Mouse (Mus musculus): Measurements from ENCODE around the gene Palm. TPM values are rescaled to one million over a fixed set of nuclear protein-coding genes. Genes with fewer than 3 reads are reported as not detected.

Gene Palm
- total RNA-seq, 2 experiments from 2014 or later, result 11.1 to 22.9 TPM

DNA sequence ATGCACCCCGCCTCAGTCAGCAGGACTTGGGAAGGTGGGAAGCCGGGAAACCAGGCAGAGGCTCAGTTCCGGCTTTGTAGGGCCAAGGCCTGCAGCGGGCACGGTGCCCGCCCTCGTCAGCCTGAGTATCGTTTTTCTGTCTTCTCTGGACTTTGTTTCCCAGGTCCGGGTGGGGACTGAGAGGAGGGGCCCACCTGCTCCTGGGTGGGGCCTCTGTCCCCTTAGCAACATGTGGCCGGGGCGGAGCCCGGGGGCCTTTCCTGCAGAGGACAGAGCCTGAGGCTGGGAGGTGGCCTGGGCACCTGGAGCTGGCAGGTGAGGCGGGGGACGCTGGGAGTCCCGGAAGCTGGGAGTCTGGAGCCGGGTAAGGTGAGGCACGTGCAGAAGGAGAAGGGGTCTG lies 29.0 kb downstream of the Palm start:
- DNase-seq (ENCODE audit: low spot score), result no peak

DNA sequence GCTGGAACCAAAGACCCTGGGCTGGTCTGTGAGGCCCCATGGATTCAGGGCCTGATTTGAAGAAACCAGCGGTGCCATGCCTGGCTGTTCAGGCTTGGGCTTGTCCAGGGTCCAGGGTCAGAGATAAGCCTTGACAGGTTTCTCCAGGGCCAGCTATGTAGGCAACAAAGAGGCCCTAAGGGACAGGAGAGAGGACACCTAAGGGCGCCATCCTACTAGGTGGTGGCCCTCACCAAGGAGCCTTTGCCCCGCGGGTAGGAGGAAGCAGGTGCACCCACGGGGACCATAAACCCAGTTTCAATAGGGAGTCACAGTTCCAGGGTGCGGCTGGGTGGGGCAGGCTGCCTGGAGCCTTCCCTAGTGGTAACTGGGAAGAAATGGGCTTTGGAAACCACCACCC lies 29.6 kb downstream of the Palm start:
- DNase-seq (ENCODE audit: low spot score), result no peak

DNA sequence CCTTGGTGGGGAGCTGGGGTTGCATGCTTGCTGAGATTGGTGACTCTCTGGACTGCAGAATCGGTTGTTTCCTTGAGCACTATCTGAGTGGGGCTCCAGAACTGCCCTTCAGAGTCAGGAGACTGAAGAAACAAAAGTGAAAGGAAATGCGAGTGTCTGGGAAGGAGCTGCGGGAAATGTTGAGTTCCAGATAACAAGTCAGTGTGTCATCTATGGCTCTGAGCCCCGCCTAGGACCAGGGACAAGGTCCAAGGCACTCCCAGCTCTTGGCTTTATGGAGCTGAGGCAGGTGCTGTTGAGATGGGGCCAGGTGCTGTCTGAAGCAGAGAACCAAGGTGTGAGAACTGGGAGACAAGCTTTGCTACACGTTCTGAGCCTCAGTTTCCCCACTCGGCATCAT lies 31.0 kb downstream of the Palm start:
- peak; percentile 23 for DNase-seq (ENCODE audit: low spot score)

DNA sequence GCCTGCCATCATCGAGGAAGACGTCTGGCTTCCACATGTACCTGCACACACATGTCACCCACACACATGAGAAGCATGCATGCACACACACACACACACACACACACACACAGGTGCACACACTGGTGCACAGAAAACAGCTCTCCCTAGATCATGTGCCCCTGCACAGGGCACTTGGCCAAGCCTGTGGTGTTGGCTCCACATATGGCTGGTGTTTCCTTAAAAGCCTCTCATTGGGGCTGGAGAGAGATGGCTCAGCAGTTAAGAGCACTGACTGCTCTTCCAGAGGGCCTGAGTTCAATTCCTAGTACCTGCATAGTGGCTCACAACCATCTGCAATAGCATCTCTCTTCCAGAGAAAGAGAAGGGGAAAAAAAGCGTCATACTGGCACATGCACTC lies 38.2 kb downstream of the Palm start:
- DNase-seq (ENCODE audit: low spot score), result no peak

- no peak for DNase-seq (ENCODE audit: low spot score)
These were observed 38.8 kb downstream of the Palm start for GRCm38 (mm10) chr10:79832026-79832785.

DNA sequence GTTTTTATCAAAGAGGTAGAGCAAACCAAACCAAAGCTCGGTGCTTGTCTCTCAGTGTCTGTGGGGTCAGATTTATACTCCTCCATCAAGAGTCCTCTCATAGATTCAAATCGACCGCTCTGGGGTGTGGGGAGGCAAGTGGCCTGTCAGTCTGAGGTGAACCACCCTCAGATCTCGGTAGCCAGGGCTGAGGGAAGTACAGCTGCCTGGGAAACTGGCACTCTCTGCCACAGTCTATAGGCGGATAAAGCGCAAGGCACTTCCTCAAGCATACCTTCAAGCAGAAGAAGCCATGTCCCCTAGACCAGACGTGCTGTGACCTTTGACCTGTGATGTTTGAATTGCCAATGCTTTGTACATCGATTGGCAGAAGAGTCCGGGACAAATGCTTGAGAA lies 39.4 kb downstream of the Palm start:
- no peak for DNase-seq (ENCODE audit: low spot score)

DNA sequence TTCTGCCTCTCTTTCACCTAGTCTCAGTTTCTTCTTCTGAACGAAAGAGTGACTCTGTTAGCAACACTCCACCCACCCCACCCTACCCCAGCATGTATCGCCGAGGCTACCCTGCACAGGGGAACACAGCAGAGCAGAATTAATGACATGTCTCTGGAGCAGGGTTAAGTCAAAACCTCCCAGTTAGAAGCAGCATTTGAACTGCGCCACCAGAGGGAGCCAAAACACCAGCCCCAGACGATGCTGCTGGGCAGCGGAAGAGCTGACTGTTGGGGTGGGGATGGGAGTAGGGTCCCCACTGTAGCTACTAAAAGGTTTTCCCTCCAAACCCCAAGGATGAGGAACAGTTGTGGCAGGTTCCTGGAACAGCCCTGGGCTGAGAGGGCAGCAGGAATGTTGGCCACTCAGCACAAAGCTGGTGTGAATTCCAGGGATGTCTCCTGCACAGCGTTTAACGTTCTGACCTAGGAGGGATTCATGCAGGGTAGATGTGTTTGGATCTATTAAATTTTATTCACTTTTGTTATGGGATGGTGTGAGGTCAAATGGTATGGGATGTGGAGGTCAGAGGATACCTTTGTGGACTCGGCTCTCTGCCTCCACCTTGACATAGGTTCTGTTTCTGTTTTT lies 41.5 kb downstream of the Palm start:
- peak; percentile 68 for DNase-seq (ENCODE audit: low spot score)

GRCm38 (mm10) chr10:79836918-79837317 lies 43.5 kb downstream of the Palm start:
- DNase-seq (ENCODE audit: low spot score), result no peak

DNA sequence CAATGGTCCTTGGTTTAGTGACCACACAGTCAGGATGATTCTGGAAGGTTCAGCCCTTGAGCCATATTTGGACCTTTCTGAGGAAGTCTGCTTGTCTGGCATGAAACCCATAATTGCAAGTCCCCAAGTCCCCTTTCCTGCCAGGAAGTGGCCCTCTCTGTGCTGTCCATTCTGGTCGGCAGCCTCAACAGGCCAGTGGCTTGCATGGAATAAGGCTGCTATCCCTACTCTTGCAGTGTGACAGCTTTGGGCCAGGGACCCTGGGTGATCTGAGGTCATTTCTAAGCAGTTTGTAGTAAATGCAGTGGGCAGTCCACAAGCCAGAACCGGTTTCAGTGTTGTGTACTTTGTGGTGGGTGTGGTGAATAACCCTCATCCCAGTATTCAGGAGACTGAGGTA lies 44.8 kb downstream of the Palm start:
- no peak for DNase-seq (ENCODE audit: low spot score)

DNA sequence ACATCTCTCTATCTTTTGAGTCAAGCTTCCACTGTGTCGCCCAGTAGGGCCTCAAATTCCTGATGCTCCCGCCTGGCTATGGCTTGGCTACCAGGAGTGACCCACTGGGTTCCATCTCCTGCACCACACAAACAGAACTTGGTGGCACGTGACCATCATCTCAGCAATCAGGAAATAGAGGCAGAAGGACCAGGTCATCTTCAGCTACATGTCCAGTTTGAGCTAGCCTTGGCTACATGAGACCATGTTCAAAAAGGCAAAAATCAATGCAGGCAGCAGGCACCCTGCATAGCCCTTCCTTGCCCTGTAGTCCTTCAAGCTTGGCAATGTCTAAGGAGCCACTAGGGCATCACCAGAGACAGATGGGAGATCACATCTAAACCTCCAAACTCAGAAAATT lies 46.7 kb downstream of the Palm start:
- DNase-seq (ENCODE audit: low spot score), result no peak

- DNase-seq (ENCODE audit: low spot score), result peak; percentile 37
These were observed 47.5 kb downstream of the Palm start for GRCm38 (mm10) chr10:79840644-79841551.

DNA sequence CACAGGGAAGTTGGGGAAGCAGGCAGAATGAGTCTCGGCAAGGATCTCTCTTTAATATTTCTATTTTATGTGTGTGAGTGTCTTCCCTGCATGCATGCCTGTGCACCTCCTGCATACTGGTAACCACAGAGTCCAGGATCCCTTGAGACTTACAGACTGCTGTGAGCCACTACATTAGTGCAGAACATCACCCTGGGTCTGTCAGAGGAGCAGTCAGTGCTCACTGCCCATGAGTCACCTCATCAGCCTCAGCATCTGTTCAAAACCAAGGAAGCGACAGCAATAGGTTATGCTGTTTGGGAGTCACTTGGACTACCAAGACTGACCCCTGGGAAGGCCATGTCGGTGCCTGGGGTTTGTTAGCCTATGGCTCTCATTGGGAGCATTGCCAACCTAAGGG lies 49.0 kb downstream of the Palm start:
- no peak for DNase-seq (ENCODE audit: low spot score)

GRCm38 (mm10) chr10:79843476-79843875 lies 50.1 kb downstream of the Palm start:
- DNase-seq (ENCODE audit: low spot score), result no peak

- DNase-seq (ENCODE audit: low spot score), result no peak
These were observed 53.2 kb downstream of the Palm start for GRCm38 (mm10) chr10:79846553-79846952.

GRCm38 (mm10) chr10:79849941-79850628 lies 56.7 kb downstream of the Palm start:
- no peak for DNase-seq (ENCODE audit: low spot score)

- no peak for DNase-seq (ENCODE audit: low spot score)
These were observed 58.3 kb downstream of the Palm start for GRCm38 (mm10) chr10:79851653-79852052.

DNA sequence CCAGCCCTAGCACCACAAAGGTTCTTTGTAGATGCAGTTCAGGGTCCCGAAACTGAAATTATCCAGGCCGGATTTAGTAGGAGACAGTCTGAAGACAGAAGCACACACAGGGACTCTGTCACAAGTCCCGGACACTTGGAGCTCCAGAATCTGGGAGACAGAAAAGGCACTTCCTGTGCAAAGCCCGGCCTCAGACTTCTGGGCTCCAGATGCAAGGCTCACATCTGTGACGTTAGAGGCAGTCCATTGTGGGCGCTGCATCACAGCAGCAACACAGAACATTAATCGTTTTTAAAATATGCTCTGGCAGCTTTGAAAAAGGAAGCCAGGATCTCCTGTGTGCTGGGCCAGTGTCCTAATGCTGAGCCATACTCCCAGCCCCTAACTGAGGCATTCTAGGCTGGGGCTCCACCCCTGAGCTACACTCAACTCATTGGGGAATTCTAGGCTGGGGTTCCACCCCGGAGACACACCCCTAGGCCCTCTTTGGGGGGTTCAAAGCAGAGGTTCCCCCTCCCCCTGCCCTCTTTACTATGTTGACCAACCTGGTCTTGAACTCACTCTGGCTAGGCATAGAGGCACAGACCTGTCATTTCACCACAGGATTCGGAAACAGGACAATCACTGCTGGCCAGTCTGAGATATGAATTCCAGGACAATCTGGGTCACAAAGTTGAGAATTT lies 58.9 kb downstream of the Palm start:
- DNase-seq (ENCODE audit: low spot score), result peak; percentile 37

DNA sequence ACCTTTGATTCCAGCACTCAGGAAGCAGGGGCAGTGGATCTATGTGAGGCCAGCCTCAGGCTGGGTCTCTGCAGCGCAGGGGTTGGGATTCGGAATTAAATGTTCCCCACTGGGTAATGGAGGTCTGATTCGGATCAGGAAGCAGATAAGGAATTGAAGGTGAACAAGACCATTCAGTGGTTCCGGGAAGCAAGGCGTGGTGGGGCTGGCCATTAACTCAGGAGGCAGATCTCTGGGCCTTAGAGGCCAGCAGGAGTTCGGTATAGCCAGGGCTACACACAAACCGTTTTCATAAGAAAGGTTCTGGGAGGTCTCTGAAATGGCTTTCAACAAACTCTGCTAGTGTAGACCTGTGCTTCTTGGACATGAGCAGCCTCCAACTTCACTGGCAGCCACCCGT lies 59.5 kb downstream of the Palm start:
- no peak for DNase-seq (ENCODE audit: low spot score)

DNA sequence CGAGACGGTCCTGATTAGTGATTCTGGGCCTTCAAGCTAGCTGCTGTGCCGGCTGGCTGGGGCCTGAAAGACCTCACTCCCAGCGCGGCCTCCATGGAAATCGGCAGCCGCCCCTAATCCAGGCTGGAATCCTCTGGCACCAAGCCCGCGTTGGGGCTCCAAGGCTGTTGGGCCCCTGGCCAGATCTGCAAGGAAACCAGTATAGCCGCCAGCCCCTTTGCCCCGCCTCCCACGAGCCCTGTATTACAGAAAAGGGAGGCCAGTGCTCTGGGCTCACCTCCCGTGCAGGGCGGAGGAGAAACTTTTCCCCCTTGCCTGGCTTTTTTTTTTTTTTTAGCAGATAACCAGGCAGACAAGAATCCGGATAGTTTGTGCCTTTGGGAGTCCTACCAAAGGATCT lies 60.0 kb downstream of the Palm start:
- DNase-seq (ENCODE audit: low spot score), result peak; percentile 96

DNA sequence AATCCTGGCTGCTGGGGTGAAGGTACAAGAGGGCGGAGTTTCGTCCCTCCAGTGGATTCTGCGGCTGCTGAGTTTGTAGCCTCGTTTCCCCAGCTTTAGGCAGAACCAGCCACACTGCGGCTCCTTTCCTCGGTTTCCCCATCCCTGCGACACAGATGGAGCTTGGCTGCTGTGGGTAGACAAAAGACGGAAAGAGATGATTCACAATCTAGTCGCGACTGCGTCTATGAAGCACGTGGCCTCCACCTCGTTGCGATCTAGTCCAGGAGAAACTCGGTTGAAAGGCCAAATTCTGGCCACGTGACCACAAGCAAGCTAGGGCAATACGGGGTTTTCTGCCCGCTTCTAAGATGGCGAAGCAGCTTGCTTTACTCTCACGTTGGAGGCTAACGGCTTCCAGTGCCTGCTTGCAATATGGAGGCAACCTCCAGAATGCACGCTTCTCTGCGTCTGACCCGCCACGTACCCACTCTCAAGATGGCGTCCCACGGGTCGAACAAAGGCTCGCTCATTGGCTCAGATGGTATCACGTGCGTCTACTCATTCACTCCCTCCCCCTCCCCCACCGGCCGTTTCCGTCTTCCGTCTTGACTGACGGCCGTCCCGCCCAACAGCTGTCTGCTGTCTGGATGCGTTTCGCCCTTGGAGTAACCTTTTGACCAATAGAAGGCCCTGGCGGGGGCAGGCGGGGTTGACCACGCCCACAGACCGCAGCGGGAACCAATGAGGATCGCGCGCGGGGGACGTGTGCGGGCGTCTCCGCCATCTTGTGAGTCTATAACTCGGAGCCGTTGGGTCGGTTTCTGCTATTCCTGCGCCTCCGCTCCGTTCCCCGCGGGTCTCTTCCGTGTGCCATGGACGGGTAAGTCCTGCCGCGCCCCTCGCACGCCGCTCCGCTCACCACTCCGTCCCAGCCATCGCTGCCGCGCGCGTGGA lies 60.8 kb downstream of the Palm start, which contains the start of gene Ptbp1:
TSS of gene Ptbp1 (plus strand) at position 568 of the 936 bp plus-strand sequence.
- peak; percentile 99 for DNase-seq (ENCODE audit: low spot score)

All from gastrocnemius, adult 18-20 months (tissue).